Mouse (Mus musculus) lung, adult 2 months (tissue): Measurements from ENCODE around the gene Drd2.

Experiments
- CTCF ChIP-seq: fragments of 200-500 bp; IDR thresholded peaks from 2 replicates; pipeline ENCODE4 v1.5.1; 2011; ENCODE audit warnings: mild to moderate bottlenecking, low read length, control low read depth; ENCODE audit not compliant: insufficient read depth
- POLR2A ChIP-seq: fragments of 200-500 bp; IDR thresholded peaks from 2 replicates; pipeline ENCODE4 v1.6.1; 2011; ENCODE audit warnings: low read depth, mild to moderate bottlenecking, control low read depth, low read length, borderline replicate concordance; ENCODE audit errors: extremely low read depth

DNA sequence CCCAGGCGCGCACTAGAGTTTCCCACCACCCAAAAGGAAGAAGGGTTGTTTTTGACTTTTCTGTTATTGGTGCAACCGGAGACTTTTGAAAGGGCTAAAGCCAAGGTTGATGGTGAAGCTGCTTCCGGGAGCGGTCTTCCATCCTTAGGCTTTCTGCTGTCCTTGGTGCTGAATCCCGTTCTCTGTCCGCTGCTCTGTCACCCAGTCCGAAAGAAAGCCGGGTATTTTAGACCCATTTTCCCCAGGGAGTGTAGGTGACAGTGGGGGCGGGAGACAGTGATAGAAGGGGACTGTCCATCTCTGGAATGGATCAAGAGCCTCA is 578 bp downstream of the Drd2 start:
- TF ChIP-seq POLR2A, result no peak
- no peak for TF ChIP-seq CTCF
